Mouse (Mus musculus) activated CD4-positive, CD25-positive, alpha-beta regulatory T cell, adult 9 weeks (primary cell): ENCODE results near the gene Hmmr. TPM values are rescaled to one million over a fixed set of nuclear protein-coding genes. Genes with fewer than 3 reads are reported as not detected.

Source experiments
- polyA plus RNA-seq: library from polyadenylated mRNA; unstranded; fragments of 100-300 nt; shearing (Covaris generic); gene quantifications from one replicate; pipeline ENCODE4 v1.2.1, GENCODE M21; 2017

The Hmmr gene
- 3.7 TPM for polyA plus RNA-seq

GRCm38 (mm10) chr11:40733339-40734174 is at the start of gene Hmmr, which contains the start of gene Nudcd2:
TSS of gene Hmmr (minus strand) at chr11:40733422.
TSS of gene Nudcd2 (plus strand) at chr11:40733667.

GRCm38 (mm10) chr11:40755109-40755627 is 21.9 kb upstream of the Hmmr start, which contains the start of gene Ccng1:
TSS of gene Ccng1 (minus strand) at chr11:40755311.

GRCm38 (mm10) chr11:40695103-40695502 is 38.1 kb downstream of the Hmmr start, which contains the start of gene Mat2b:
TSS of gene Mat2b (minus strand) at chr11:40695203.

Other genes starting within 250 kb of the Hmmr start
- gene Mat2b, start 38.2 kb downstream of the Hmmr start, polyA plus RNA-seq: 272 TPM
- 69.0 TPM for gene Nudcd2, start 245 bp upstream of the Hmmr start, polyA plus RNA-seq
- gene Ccng1, start 21.9 kb upstream of the Hmmr start, polyA plus RNA-seq: 199 TPM